Mouse (Mus musculus) C2C12 (cell line): Measurements from ENCODE around the gene Sh3gl3.

Experiments used
- CEBPB ChIP-seq: IDR thresholded peaks from one replicate; pipeline ENCODE4 v1.6.1; 2011; ENCODE audit warnings: low read depth, mild to moderate bottlenecking, control low read depth, moderate library complexity
- CTCF ChIP-seq: IDR thresholded peaks from one replicate; pipeline ENCODE4 v1.5.1; 2011; ENCODE audit not compliant: control insufficient read depth, insufficient read depth, insufficient read length
- MYOD1 ChIP-seq: IDR thresholded peaks from one replicate; pipeline ENCODE4 v1.6.1; 2011; ENCODE audit warnings: low read depth; ENCODE audit not compliant: control insufficient read depth, insufficient read length
- USF1 ChIP-seq: IDR thresholded peaks from one replicate; pipeline ENCODE4 v1.6.1; 2011; ENCODE audit warnings: low read depth, mild to moderate bottlenecking, control low read depth, moderate library complexity

DNA sequence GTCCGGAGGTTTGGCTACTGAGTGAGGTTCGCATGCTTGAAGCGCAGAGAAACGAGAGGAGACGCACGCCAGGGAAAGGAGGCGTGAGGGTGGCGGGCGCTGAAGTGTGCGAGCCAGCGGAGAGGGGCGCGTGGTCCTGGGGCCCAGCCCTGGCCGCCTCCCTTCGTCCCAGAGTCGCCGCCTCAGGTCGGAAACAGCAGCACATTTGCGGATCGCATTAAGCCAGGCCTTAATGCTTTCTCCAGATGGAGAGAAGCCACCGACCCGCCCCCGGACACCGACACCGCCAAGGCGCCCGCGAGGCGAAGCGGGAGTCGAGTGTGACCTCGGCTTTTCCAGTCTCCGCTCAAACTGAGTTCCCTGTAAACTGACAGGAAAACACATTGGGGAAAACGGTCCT, 162.5 kb downstream of the Sh3gl3 start:
- TF ChIP-seq CTCF, result no peak
- TF ChIP-seq CEBPB, result no peak
- no peak for TF ChIP-seq USF1
- no peak for TF ChIP-seq MYOD1
